Mouse (Mus musculus) heart, postnatal 25 days (tissue): Measurements from ENCODE around the gene Ppfia1. TPM values are rescaled to one million over a fixed set of nuclear protein-coding genes. Genes with fewer than 3 reads are reported as not detected.

Experiments
- DNase-seq: peaks from one replicate; pipeline ENCODE4 v3.0.0; 2022; ENCODE audit warnings: low spot score
- intact Hi-C: fragments of 180-260 bp; cut with DNase I; formaldehyde crosslinking; loops from one replicate; pipeline ENCODE4 v1.15.1; 2025
- total RNA-seq, 2 experiments: library from RNA; stranded (reverse); gene quantifications; 2 replicates each; pipeline ENCODE4 v1.2.3; 2021

Ppfia1 gene
- total RNA-seq, result 10 to 100 TPM; 40.3 to 47.7 TPM

DNA sequence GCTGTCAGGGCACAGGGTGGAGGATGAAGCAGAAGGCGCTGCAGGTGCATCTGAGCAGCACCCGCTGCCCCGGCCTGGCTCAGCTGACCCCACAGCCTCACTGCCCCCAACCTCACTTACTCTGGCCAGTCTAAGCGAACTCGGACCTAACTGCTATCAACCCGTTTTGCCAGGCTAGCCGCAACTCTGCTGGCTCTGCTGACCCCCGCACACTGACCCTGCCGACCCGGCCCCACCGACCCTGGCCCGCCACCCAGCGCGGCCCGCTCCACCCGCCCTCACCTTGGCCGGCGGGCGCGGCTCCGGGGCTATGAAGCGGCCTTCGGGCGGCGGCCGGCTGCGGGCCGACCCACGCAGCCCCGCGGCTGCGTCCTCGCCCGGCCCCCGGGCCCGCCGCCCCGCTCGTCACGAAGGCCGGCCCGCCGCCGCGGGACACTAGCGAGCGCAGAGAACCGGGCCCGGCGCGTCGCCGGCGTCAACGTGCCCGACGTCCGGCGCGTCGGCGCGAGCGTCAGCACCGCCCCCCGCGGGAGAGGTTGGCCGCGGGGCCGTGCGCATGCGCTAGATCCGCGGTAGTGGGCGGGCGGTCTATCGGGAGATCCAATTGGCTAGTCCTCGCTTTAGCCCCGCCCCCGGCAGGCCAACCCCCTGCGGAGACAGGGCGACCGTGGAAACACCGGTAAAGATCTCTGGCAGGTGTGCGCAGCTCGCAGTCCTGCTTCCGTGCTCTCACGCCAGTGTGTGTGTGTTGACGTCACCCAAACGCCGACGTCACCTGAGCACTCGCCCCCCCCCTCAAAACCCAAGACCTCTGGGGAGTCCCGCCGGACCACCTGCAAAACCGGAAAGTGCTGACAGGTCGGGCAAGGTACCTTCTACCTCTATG lies at the start of gene Ppfia1:
Ppfia1 (minus strand) TSS at position 493 of the 886 bp plus-strand sequence.
- DNase-seq, result peak; percentile 94
- intact Hi-C loops, result loop anchor here (2.0 kb wide), 1 partner anchor 27 kb away; no protein-coding TSS in a partner anchor

DNA sequence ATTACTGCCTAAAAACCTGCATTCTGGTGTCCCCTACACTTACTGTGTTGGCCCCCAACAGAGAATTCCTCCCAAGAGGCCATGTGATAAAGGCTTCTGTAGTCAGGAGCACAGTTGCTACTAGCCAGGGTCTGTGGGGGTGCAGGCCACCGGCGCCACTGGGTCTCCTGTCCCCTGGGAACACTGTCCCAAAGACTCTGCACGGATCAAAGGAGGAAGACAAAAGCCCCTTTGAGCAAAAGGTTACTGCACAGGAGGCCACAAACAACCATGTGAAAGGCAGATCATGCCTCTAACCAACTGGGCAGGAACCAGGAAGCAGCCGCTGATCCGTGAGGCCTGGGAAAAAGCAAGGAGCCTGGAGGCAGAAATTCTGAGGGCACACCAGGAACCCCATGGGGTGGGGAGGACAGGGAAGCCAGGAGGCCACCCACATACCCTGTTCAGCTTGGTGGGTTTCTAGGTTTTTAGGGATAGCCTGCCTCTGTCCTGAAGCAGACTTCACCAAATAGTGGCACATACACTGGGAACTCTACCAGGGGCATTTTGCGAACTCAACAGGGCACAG lies 46.9 kb upstream of the Ppfia1 start:
- no peak for DNase-seq
- intact Hi-C loops, result no loop called here

DNA sequence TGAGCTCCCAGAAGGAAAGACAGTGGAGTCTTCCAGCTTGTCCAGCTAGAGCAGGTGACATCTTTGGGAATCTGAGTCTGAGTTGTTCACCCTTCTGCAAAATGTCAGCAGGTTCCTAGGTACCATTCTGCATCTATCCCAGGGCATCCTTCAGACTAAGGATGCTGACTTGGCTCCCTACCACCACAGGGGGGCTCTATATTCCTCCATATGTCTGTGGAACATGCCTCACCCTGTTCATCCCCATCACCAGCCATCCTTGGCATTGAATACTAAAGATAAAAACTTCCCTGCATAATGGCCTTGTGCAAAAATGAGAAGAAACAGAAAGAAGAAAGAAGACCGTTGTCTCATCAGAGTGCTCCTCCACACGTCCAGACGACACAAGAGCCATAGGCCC lies 36.0 kb upstream of the Ppfia1 start:
- intact Hi-C loops, result no loop called here
- no peak for DNase-seq

DNA sequence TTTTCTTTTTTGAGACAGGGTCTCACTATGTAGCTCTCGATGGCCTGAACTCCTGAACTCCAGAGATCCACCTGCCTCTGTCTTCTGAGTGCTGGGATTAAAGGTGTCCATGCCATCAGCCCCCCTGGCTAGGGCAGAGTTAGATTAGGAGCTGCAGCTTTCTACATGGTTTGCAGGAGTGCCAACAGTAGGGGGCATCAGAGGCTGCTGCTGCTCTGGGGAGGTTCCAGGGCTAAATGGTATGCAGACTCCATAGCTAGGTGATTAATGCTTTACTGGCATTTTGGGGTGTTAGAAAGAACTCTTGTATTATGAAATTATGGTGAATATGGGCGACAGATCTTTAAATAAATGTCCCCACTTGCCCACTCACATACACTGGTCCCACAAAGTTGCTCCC lies 33.8 kb upstream of the Ppfia1 start:
- intact Hi-C loops, result no loop called here
- no peak for DNase-seq

DNA sequence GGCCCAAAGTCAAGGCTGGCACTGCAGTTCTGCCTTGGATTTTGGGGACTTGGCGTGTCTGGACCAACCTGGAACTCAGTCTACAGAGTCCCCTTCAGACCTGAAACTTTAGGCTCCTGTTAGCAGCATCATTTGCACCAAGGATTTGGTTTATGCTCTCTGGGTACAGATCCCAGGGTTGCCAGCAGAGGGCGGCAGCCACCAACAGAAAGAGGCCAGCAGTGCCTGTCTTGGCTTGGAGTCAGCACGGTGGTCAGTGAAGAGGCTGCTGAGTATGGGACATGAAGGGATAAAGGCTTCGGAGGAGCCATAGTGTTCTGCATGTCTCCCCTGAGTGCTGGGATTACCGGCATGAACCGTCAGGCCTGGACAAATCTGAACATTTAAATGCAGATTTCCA lies 32.1 kb upstream of the Ppfia1 start:
- DNase-seq, result peak; percentile 26
- intact Hi-C loops, result loop anchor here (1.0 to 2.0 kb wide), 3 partner anchors 191 to 369 kb away; no protein-coding TSS in a partner anchor

DNA sequence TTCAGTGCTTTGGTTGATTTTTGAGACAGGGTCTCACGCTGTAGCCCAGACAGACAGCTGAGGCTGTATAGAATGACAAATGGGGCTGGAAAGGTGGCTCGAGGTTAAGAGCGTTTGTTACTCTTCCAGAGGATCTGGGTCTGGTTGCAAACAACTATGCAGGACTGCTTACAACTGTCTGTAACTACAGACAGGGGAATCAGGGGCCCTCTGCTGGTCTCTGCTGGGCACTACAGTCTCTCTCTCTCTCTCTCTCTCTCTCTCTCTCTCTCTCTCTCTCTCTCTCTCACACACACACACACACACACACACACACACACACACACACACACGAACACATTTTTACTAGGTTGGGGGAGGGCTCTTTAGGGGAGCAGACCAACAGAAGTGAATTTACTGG lies 30.1 kb upstream of the Ppfia1 start:
- no peak for DNase-seq
- intact Hi-C loops, result loop anchor here (2.0 to 5.0 kb wide), 4 partner anchors 76 to 367 kb away; no protein-coding TSS in a partner anchor

DNA sequence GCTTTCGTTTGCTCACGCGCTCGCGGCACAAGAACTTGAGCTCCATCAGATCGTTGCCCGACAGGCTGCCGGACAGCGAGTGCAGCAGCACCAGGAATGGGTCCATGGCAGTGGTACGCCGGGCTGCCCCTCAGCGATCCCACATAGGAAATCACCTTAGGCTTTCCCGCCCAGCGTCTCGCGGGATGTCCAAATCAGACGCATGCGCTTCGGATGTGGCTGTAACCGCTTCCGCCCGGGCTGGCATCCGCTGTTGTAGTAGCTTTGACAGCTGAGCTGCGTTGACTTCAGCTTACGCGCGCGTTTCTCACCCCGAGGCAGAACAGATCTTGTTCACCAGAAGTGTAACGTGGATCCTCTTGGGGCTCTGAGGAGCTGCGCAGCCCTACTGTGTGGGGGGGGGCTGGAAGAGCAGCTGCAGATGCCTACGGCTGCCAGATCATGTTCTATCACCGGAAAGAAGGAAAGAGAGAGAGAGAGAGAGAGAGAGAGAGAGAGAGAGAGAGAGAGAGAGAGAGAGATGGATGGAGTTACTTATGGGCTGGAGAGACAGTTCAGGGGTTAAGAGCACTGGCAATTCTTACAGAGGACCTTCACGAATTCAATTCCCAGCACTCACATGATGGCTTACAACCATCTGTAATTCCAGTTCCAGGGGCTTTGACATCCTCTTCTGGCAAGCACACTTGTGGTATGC lies 28.9 kb upstream of the Ppfia1 start, which contains the start of gene Fadd:
Fadd (minus strand) TSS at position 180 of the 697 bp plus-strand sequence.
- DNase-seq, result peak; percentile 90
- intact Hi-C loops, result loop anchor here (5.0 kb wide), 2 partner anchors 75 to 95 kb away; no protein-coding TSS in a partner anchor

DNA sequence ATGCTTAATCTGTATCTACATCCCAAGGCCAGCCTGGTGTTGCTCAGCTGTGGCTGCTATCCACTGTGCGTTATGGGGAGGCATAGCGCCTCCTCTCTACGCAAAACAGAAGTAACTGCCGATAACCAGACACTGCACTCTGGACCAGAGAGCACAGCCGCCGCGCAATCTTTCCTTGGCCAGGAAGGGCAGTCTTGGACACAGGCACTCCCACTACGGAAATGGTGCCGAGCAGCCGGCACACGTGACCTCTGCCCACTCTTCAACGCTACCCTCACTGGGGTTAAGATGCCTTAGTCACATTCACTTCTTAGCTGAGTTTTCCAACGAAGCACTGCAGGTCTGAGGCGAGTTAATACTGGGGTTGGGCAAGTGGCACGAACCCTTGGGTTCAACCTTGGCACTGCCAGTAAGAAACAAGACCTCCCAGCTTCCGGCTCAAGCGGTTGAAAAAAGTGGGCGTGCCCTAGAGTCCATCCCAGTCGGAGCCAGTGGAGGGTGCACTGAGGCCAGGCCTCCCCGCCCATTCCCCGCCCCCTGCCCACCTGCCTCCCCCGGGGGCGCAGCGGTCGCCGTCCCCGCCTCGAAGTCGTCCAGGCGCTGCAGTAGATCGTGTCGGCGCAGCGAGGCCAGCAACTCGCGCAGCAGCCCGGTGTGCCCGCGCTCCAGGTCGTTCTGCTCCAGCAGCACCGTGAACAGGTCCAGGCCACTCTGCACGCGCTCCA lies 28.2 kb upstream of the Ppfia1 start:
- peak; percentile 79 for DNase-seq
- intact Hi-C loops, result loop anchor here (2.0 to 5.0 kb wide), 3 partner anchors 27 to 94 kb away; no protein-coding TSS in a partner anchor

DNA sequence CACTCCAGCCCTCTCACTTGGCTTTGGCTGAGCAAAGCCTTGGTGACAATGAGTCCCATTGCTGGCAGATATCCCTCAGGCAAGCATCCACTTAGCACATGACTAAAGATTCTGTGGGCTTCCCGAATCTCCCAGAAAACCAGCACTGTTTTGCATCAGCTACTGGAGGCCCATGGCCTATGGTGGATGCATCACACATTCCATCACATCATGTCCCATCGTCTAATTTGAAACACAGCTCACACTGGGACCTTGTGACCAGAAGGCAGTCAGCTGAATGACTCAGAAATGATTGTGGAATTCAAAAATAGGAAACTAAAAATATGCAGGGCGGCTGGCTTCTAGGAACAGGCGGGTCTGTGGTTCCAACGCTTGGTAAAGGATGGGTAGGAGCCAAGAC lies 24.3 kb upstream of the Ppfia1 start:
- DNase-seq, result no peak
- intact Hi-C loops, result no loop called here

DNA sequence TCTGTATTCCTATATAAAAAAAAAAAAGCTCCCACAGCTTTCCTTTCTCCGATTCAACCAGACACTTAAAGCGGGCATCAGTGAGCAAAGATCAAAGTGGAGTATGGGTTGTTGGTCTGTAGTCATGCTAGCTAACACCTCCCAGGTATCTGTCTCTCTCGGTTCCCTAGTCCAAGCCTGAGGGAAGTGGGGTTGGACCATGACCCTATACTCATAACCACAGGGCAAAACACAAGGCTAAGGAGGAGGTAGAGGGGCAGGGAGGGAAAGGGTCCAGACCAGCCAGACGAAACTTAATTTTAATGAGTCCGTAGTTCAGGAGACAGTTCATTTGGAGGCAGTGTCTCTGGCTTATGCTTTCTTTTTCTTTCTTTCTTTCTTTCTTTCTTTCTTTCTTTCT lies 18.7 kb upstream of the Ppfia1 start:
- intact Hi-C loops, result no loop called here
- DNase-seq, result no peak

DNA sequence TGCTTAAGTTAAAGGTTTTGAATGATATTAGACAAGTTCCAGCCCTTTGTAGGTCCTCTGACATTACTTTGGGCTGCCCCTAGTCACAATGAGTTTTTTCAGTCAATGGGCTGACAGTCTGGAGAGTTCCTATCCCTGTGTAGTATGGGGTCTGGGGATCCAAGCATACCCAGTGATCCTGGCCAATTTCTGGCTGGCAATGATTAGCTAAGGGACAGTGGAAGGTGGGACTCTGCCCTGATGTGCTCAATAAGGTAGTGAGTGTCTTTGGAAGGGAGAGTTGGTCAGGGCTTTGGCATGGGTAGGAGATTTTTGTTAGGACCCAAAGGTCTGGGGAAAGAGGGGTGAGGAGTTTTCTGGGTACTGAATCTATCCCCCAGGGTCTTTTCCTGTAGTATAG lies 18.1 kb upstream of the Ppfia1 start:
- DNase-seq, result no peak
- intact Hi-C loops, result no loop called here

DNA sequence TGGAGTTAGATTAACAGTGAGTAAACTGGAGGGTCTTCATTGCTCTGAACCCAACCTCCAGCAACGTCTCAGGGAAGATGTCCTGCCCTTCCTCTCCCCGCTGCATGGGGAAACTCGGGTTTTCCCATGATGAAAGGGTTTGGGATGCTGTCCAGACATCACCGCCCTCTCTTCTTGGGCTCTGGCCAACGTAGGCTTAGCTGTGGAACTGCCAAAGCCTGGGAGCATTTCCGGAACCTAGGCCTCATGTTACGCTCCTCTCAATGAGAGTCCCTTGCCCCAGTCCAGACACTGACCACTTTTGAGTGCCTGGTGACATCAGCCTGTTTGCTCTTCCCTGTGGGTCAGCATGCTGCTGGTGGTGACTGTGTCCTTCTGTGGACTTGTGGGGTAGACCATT lies 15.9 kb upstream of the Ppfia1 start:
- DNase-seq, result peak; percentile 38
- intact Hi-C loops, result no loop called here

DNA sequence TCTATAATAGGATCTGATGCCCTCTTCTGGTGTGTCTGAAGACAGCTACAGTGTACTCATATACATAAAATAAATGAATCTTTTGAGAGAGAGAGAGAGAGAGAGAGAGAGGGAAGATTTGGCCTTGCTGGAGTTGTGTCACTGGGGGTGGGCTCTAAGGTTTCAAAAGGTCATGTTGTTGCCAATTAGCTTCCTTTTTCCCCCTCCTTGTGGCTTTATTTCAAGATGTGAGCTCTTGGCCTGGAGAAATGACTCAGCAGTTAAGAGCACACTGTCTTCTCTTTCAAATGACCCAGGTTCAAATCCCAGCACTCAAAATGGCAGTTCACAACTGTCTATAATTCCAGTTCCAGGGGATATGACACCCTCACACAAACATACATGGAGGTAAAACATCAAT lies 14.6 kb upstream of the Ppfia1 start:
- intact Hi-C loops, result no loop called here
- DNase-seq, result no peak

DNA sequence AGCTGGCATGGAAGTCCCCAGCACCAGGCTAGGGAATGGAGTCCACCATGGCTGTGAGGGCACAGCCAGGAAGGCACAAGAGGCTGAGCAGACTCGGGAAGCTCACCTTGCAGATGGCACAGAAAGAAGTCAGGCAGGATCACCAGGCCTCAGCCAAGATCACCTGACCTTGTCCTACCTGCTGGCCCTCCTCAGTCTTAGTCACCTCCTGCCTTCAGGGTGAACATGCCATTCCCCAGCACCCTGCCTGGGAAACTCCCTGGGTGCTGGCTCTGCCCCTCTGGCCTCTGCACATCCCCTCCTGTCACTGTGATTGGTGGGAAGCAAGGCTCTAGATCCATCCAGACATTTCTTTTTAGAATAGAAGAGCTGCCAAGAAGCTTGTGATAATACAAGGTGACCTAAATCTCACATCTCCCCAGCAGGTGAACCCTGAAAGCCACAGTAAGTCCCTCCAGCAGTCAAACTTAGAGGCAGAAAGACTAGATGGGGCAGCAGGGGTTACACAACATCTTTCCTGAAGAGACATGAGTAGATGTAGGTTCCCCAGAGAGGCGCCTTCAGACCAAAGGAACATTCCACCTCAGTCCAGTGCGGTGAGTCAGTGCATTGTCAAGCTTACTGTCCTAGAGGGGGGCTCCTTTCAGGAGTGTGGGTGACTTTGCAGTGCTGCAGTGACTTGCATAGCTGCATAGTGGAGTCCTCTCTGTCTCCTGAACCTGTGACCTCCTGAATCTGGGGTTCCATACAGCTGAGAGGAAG lies 13.6 kb upstream of the Ppfia1 start:
- no peak for DNase-seq
- intact Hi-C loops, result no loop called here

DNA sequence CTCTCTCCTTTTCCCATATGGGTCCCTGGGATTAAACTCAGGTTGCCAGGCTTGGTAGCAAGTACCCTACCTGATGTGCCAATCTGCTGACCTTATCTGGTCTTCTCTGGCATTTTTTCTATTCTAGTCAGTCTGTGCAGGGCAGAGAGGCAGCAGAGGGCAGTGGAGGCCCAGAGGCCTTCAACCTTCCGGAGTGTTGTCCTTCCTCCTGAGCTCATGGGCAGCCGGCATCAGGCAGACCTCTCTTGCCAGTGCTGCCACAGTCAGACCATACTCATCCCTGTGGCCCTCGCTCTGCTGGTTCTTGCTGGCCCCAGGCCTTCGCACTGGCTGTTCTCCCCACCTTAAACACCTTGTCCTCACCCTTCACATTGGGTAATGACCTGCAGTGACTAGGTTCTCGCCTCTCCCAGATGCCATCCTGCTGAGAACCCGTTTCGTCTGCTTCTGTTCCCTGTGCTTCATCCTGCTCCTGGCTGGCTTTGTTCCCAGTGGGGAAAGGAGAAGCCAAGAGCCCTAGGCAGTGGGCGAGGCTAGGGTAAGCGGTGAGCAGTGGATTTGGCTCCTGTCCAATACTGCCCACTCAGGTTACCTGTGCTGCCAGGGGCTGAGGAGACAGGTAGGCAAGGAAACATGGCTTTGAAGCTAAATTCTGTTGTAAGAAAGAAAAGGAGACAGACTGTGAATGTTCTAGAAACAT lies 10.1 kb upstream of the Ppfia1 start:
- DNase-seq, result no peak
- intact Hi-C loops, result no loop called here

DNA sequence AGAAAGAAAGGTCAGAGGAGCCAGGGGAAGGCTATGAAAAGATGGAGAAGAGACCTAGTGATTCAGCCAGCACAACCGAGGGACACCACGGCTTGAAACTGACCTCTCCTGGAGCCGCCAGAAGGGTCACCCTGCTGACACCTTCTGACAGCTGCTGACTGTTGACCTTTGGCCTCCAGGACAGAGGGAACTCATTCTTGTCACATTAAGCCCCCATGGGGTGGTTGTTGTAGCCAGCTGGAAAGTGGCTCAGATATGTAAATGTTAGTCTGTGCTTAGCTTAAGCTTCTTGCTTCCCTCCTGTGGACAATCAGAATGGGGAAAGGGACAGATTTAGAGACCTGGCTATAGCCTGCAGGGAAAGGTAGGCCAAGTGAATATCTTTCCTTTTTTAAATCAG lies 8.5 kb upstream of the Ppfia1 start:
- intact Hi-C loops, result no loop called here
- no peak for DNase-seq

DNA sequence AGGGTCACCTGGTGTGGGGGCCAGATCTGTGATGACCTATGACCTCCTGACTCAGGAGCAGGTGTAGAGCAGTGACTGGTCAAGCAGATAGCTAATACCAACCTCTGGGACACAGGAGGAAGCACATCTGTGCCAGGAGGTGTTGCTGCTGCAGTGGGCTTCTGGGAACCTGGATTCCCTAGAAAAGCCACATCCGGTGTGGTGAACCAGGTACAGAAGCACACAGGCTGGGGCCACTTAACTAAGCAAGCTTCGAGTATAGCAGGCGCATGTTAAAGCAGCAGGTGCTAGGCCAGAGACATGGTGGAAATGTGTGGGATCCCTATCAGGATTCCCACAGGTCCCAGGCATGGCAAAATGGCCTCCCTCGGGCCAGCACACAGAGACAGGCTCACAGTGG lies 7.1 kb upstream of the Ppfia1 start:
- DNase-seq, result no peak

DNA sequence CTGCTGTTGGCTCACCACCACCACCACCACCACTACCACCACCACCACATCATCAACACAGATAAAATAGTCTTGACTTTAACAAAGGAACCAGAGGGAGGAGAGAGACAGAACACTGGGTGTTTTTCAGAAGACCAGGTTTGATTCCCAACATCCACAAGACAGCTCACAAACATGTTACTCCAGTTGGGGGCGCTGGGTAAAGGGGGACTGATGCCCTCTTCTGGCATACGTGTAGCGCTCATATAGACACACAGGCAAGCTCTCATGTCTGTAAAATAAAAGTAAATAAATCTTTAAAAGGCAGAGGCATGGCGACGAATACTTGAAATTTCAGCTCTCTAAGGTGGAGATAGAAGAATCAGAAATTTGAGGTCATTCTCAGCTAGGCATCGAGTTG lies 5.0 kb upstream of the Ppfia1 start:
- intact Hi-C loops, result no loop called here

More for the DNA sequence above, 7.1 kb upstream of the Ppfia1 start:
- intact Hi-C loops, result no loop called here

DNA sequence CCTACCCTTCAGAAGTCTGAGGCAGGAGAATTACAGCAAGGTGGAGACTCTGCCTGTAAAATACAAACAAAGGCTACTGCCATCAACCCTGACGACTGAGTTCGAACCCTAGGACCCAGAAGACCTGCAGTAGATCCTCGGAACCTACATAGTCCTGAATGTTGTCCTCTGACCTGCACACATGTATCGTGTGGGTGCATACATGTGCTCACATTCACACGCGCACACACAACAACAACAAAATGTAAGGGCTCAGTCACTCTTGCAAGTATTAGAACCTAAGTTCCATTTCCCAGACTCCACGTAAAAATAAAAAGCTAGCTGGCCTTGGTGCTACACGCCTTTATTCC lies 569 bp upstream of the Ppfia1 start:
- DNase-seq, result no peak
- intact Hi-C loops, result loop anchor here (2.0 kb wide), 1 partner anchor 27 kb away; no protein-coding TSS in a partner anchor

More for the DNA sequence above, 5.0 kb upstream of the Ppfia1 start:
- no peak for DNase-seq
